Mouse (Mus musculus): Measurements from ENCODE around the gene Ccrl2. TPM values are rescaled to one million over a fixed set of nuclear protein-coding genes. Genes with fewer than 3 reads are reported as not detected.

Gene Ccrl2
- total RNA-seq, 2 experiments from 2014 or later = 3.2 to 6.8 TPM

DNA sequence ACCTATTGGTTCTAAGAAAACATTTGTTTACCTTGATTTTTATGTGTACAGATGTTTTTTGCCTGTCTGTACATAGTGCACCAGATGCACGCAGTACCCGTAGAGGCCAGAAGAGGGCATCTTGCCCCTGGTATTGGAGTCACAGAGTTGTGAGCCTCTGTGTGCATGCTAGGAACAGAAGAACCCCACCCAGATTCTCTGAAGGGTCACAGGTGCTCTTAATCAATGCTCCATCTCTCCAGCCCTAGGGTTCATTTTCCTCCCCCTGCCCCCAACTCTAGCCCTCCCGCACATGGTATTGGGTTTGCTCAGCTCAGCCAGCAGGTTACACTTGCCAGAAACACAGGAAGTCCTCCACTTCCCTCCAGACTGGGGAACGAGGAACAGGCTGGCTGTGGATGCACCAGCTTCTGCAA, 13.2 kb upstream of the Ccrl2 start:
- peak in 1 of 2 experiments; percentile 51 for DNase-seq
- intact Hi-C loops (cut with DNase I) = loop anchor here (5.0 kb wide), 1 partner anchor 148 kb away; no protein-coding TSS in a partner anchor

GRCm38 (mm10) chr9:111067052-111067451, 9.7 kb upstream of the Ccrl2 start:
- intact Hi-C loops (cut with DNase I) = no loop called here
- no peak for DNase-seq

DNA sequence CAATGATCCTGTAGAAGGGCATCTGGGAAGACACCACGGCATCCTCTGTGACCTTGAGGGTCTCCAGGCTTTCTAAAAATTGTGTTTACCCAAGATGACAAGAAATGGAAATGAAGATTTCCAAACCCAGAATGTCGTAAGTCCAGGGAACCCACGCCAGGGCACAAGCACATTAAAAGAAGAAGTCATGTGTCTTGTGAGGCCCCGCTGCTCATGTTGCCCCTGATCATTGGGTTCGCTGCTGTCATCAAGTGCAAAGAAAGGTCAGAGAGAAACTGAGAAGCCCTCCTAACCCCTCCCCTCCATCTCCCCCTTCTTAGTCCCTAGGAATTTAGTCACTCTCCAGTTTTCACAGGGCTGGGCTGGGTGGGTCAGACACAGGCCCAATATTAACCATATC, 5.5 kb upstream of the Ccrl2 start:
- intact Hi-C loops (cut with DNase I) = no loop called here

DNA sequence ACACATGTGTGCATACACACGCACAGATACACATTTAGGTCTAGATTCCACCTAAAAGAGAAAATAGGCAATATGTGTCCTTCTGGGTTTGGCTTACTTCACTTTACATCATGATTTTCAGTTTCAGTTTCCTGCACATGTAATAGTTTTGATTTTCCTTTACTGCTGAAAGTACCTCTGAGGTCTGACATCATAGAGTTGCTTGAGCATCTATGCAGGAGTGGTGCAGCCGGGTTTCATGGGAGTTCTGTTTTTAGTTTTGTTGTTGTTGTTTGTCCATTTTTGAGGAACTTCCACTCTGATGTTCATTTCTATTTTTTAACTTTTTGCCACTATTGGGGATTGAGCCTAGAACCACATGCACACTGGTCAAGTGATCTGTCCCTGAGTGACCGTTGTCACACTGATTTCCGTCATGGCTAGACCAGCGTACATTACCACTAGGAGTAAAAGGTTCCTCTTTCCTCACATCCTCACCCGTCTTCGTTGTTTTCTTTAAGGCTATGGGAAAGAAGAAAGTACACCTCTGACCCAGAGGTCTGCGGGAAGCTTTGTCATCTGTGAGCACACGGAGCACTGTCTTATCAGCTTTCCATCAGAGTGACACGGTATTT, 1.7 kb upstream of the Ccrl2 start:
- DNase-seq = no peak
- intact Hi-C loops (cut with DNase I) = no loop called here

More for the DNA sequence above, 5.5 kb upstream of the Ccrl2 start:
- no peak for DNase-seq

- no peak for DNase-seq
- intact Hi-C loops (cut with DNase I) = no loop called here
These were observed 438 bp upstream of the Ccrl2 start for GRCm38 (mm10) chr9:111057544-111058370.

- DNase-seq = no peak
- intact Hi-C loops (cut with DNase I) = no loop called here
These were observed 861 bp downstream of the Ccrl2 start for GRCm38 (mm10) chr9:111056519-111056797.

DNA sequence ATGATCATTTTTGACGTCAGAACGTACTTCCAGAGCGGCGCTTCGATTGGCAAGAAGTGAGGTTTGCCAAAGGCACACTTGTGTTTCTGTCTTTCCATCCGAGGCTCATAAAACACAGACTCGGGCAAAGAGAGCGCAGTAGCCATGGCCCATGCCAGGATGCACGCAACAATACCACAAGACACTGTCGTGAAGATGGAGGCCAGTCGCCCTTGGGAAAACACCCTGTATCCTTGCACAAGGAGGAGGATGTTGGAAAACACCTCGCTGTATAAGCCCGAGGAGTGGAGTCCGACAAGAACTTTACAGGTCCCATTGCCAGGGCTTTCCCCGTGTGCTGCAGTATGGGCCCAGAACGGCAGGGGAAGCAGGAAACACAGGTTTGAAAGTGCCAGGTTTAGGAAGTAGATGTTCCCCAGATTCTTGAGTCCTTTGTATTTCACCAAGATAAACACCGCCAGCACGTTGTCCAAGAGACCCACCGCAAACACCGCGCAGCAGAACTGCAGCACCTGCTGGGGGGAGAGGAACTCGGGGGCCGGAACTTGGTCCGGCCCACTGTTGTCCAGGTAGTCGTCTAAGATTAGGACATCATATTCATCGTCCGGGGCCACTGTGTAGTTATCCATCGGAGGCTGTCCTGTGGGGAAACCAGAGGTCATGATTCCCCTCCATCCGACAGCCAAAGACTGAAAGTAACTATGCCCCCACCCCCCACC, 1.4 kb downstream of the Ccrl2 start:
- DNase-seq = peak in 1 of 2 experiments; percentile 18
- intact Hi-C loops (cut with DNase I) = no loop called here

DNA sequence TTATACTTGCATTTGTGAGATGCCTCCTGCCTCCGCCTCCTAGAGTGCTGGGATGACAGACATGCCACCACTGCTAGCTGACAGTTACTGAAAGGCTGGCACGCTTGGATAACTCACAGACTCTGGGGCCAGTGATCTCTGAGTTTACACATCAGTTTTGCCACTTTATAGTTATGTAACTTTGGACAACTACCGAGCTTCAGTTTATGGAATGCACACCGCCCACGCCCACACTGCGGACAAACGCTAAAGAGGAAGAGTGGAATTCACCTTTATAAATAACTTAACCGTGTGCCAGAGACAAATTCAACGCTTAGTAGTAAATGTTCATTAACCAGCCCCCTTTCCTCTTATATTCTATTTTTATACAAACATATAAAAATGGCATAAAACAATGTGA, 2.4 kb downstream of the Ccrl2 start:
- no peak for DNase-seq
- intact Hi-C loops (cut with DNase I) = no loop called here

- no peak for DNase-seq
- intact Hi-C loops (cut with DNase I) = no loop called here
These were observed 8.9 kb downstream of the Ccrl2 start for GRCm38 (mm10) chr9:111048452-111048851.

DNA sequence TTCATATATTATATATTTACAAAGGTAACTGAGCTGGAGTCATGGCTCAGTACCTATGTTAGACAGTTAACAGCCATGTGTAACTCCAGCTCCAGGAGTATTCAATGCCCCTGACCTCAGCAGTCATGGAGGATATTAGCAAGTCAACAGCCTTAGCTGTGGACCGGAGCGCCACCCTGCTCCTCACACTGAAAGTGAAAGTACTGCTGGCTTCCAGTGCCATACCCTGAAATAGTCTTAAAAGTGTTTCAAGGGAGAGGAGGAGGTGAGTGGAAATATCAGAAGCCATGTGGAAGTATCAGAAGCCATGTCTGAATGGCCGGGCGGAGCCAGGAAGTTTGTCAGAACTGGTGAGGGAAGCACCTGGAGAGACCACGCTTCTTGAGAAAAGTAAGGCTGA, 10.1 kb downstream of the Ccrl2 start:
- intact Hi-C loops (cut with DNase I) = no loop called here

DNA sequence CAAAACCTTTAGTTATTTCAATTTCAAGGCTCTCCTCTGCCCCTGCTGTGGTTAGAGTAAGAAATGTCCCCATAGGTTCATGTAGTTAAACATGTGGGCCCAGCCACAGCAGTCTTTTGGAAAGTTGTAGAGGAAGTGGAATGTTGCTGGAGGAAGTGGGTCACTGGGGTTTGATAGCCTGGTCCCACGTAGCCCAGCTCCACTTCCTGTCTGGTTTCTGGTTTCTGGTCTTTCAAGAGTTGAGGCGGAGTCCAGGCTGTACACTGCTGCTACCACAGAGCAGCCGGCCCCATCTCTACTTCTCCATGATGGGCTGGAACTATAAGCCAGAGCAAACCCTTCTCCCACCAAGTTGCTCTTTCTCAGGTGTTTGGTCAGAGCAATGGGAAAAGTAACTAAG, 11.1 kb downstream of the Ccrl2 start:
- intact Hi-C loops (cut with DNase I) = no loop called here
- no peak for DNase-seq

More for the DNA sequence above, 10.1 kb downstream of the Ccrl2 start:
- no peak for DNase-seq

DNA sequence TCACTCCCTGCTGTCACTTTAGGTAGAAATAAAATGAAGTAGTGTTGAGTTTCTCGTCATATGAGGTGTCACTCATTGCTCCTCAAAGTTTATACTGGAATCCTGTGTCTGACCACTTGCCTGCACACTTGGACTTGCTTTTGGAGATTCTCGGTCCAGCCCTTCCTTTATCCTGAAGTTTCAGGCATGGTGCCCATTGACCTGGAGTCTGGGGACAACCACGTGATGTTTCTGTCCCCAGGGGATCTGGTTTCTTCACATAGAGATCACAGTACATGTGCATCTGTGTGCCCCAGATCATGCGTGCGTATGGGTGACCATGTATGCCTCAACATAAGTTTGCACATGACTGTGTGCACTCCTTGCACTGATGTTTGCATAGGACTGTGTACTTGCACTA, 15.1 kb downstream of the Ccrl2 start:
- no peak for DNase-seq
- intact Hi-C loops (cut with DNase I) = no loop called here

GRCm38 (mm10) chr9:111039966-111040365, 17.4 kb downstream of the Ccrl2 start:
- intact Hi-C loops (cut with DNase I) = no loop called here
- DNase-seq = peak in 1 of 2 experiments; percentile 23

DNA sequence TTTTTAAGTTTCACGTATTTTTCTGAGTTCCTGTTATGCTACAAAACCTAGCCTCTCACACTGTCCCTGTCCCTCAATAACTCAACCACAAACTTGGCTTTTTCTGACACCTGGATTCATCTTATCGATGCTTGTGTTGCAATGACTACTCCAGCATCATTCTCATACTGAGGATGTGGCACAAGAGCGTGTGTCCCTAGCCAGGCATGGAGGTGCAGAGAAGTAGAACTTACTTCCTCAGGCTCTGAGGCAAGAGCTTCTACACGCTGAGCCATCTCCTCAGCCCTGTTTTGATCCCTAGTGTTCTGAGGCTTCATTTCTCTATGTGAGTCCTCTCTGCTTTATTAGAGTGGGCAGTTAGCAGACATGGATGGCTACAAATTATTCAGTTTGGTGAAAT, 23.6 kb downstream of the Ccrl2 start:
- DNase-seq = no peak
- intact Hi-C loops (cut with DNase I) = no loop called here

DNA sequence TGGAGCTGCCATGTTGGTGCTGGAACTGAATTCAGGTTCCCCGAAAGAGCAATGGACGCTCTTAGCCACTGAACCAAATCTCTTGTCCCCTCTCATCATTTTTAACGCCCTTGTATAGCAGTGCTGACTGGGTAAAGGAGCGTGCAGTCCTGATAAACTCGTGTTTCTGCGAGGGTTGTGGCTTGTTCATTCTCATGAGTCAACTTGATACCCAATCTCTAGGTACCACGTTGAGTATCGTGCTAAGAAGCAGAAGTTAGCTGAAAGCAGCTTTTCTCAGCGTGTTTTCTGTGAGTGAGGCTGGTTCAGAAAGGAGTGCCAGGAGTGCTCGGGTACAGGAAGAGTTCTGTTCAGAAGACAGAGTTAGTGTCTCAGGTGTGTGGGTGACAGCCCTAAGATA, 30.5 kb downstream of the Ccrl2 start:
- DNase-seq = no peak
- intact Hi-C loops (cut with DNase I) = no loop called here

DNA sequence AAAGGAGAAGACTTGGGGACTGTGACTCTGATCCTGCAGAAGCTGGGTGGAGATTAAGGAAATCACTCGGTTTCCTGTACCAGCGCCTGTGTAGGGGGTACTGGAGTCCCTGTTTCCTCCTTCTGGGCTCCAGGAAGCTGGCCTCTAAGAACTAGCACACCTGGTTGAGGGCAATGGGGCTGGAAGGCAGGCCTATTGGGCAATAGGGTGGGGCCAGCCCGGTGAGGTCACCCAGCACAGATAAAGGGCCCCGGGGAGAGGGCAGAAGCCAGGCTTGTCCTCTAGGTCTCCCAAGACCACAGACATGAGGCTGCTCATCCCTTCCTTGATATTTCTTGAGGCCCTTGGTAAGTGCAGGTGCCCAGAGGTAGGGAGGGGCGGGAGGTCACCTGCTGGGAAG, 38.3 kb downstream of the Ccrl2 start, which contains the start of gene Ltf:
Gene Ltf, plus strand, starts transcription at position 250 of the 400 bp plus-strand sequence.
- intact Hi-C loops (cut with DNase I) = no loop called here
- no peak for DNase-seq

DNA sequence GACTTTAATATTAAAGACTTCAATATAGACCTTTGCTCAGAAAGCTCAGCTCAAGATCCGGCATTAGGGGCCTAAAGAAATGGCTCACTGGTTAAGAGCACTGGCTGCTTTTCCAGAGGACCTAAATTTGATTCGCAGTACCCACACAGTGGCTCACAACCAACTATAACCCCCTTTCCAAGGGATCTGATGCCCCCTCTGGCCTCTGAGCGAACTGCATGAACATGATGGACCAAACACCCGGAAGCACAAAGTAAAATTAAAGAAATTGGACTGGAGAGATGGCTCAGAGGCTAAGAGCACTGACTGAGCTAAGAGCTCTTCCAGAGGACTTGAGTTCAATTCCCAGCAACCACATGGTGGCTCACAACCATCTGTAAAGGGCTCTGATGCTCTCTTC, 41.7 kb downstream of the Ccrl2 start:
- intact Hi-C loops (cut with DNase I) = no loop called here
- no peak for DNase-seq

GRCm38 (mm10) chr9:111012041-111012440, 45.3 kb downstream of the Ccrl2 start:
- intact Hi-C loops (cut with DNase I) = no loop called here
- DNase-seq = no peak

GRCm38 (mm10) chr9:111011550-111011949, 45.8 kb downstream of the Ccrl2 start:
- intact Hi-C loops (cut with DNase I) = no loop called here
- no peak for DNase-seq

- intact Hi-C loops (cut with DNase I) = no loop called here
- no peak for DNase-seq
These were observed 47.6 kb downstream of the Ccrl2 start for GRCm38 (mm10) chr9:111009763-111010162.

DNA sequence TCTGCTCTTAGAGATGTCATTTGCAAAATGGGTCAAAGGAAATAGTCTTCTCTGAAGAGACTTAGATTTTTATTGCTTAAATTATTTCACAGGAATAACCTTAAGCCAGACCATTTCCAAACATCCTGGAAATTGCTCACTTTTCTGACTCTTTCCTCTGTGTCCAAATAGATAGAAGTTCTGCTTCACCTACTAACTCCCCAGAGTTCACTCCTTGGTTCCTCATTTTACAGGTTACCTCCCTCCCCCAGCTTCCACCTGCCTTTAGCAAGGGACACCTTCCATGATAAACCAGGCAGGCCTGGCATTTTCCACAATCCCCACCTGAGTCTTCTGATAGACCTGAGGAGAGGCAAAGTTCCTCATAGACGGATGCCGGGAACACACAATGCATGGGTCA, 50.8 kb downstream of the Ccrl2 start:
- intact Hi-C loops (cut with DNase I) = no loop called here
- no peak for DNase-seq
